Mouse (Mus musculus) layer of hippocampus, adult 18-20 months (tissue): ENCODE results near the gene Cep128. TPM values are rescaled to one million over a fixed set of nuclear protein-coding genes. Genes with fewer than 3 reads are reported as not detected.

Source experiments
- DNase-seq, 2 experiments: peaks; one replicate each; pipeline ENCODE4 v3.0.0; 2022; ENCODE audit warnings: low spot score in 2 of 2
- total RNA-seq, 2 experiments: library from RNA; stranded (reverse); gene quantifications; 2 replicates each; pipeline ENCODE4 v1.2.3; 2021

Cep128 gene
- total RNA-seq, 2 experiments from 2014 or later, result 6.1 to 6.3 TPM

- no peak for DNase-seq
Observed at GRCm38 (mm10) chr12:91183928-91184327, 200.3 kb downstream of the Cep128 start.

GRCm38 (mm10) chr12:91183304-91183855 is 200.8 kb downstream of the Cep128 start:
- no peak for DNase-seq

GRCm38 (mm10) chr12:91176808-91177526 is 207.2 kb downstream of the Cep128 start:
- no peak for DNase-seq

- DNase-seq, result no peak
Observed at GRCm38 (mm10) chr12:91171613-91172012, 212.6 kb downstream of the Cep128 start.

GRCm38 (mm10) chr12:91161015-91161730 is 223.0 kb downstream of the Cep128 start:
- no peak for DNase-seq

GRCm38 (mm10) chr12:91158481-91158880 is 225.7 kb downstream of the Cep128 start:
- no peak for DNase-seq

- DNase-seq, result no peak
Observed at GRCm38 (mm10) chr12:91154052-91154451, 230.2 kb downstream of the Cep128 start.

- DNase-seq, result no peak
Observed at GRCm38 (mm10) chr12:91149152-91149551, 235.1 kb downstream of the Cep128 start.

- no peak for DNase-seq
Observed at GRCm38 (mm10) chr12:91134740-91135517, 249.3 kb downstream of the Cep128 start.

GRCm38 (mm10) chr12:91115054-91115453 is 269.2 kb downstream of the Cep128 start:
- no peak for DNase-seq

- DNase-seq, result no peak
Observed at GRCm38 (mm10) chr12:91103316-91103715, 280.9 kb downstream of the Cep128 start.

GRCm38 (mm10) chr12:91097869-91098268 is 286.3 kb downstream of the Cep128 start:
- DNase-seq, result no peak

- DNase-seq, result no peak
Observed at GRCm38 (mm10) chr12:91096197-91096596, 288.0 kb downstream of the Cep128 start.

GRCm38 (mm10) chr12:91088271-91088670 is 295.9 kb downstream of the Cep128 start:
- DNase-seq, result peak in 1 of 2 experiments; percentile 55

- DNase-seq, result no peak
Observed at GRCm38 (mm10) chr12:91085967-91086366, 298.2 kb downstream of the Cep128 start.

- no peak for DNase-seq
Observed at GRCm38 (mm10) chr12:91075600-91075999, 308.6 kb downstream of the Cep128 start.

GRCm38 (mm10) chr12:91070551-91071045 is 313.6 kb downstream of the Cep128 start:
- DNase-seq, result no peak

GRCm38 (mm10) chr12:91067083-91067441 is 317.1 kb downstream of the Cep128 start:
- no peak for DNase-seq

- no peak for DNase-seq
Observed at GRCm38 (mm10) chr12:91066286-91067082, 317.7 kb downstream of the Cep128 start.

- no peak for DNase-seq
Observed at GRCm38 (mm10) chr12:91065423-91065822, 318.8 kb downstream of the Cep128 start.
